Comparison of ENCODE assay signal across 43 mouse cellular contexts in the genomic region with DNA sequence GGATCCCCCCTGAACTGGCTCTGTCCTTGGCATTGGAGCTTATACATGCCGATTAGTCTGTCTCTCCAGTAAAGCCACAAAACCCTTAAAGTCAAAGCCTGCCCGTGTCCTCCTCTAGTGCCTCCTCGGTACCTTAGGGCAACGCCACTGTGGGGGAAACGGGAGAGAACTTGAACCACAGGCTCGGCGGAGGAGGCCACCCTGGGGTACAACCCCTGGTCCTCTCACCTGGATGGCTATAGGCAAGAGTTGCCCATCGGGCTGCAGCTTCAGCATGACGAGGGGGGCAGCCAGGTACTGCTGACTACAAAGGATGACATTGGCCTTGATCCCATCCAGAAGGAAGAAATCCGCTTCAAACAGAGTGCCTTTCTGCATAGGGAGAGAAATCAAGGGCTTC. TPM values are rescaled to one million over a fixed set of nuclear protein-coding genes. Genes with fewer than 3 reads are reported as not detected.
"Had no signal": no experiment of that assay in that cellular context is flagged by ENCODE, and none has a peak within 500 bp of the region (broad histone marks: within the 10 kb centered on the region; RNA-seq: fewer than 3 reads in every experiment).

No protein-coding gene starts in this region.

- H3K36me3 ChIP-seq: heart, embryonic 13.5 days; heart, embryonic 15.5 days; hindbrain, embryonic 10.5 days; hindbrain, embryonic 12.5 days; hindbrain, embryonic 13.5 days; hindbrain, embryonic 15.5 days; intestine, embryonic 15.5 days; kidney, embryonic 15.5 days had no signal

- H3K9ac ChIP-seq: heart, embryonic 13.5 days; heart, embryonic 15.5 days; hindbrain, embryonic 12.5 days; hindbrain, embryonic 13.5 days; hindbrain, embryonic 14.5 days; hindbrain, embryonic 15.5 days; intestine, embryonic 15.5 days; kidney, embryonic 15.5 days had no signal

- H3K9me3 ChIP-seq: heart, embryonic 13.5 days; heart, embryonic 15.5 days; hindbrain, embryonic 10.5 days; hindbrain, embryonic 12.5 days; hindbrain, embryonic 13.5 days; hindbrain, embryonic 15.5 days; intestine, embryonic 15.5 days; kidney, embryonic 15.5 days had no signal

- DNase-seq: heart, postnatal 10 days; heart, postnatal 14 days; heart, postnatal 36 days; heart, postnatal 4 days; kidney, adult 11 months; kidney, adult 18-20 months; kidney, adult 2 months; kidney, adult 8-10 months; kidney, adult 9 months; kidney, postnatal 10 days; kidney, postnatal 14 days; kidney, postnatal 25 days; kidney, postnatal 36 days; kidney, postnatal 4 days; layer of hippocampus, adult 9-11 months; layer of hippocampus, postnatal 36 days had no signal

- H3K27ac ChIP-seq: heart, embryonic 13.5 days; heart, embryonic 15.5 days; hindbrain, embryonic 10.5 days; hindbrain, embryonic 12.5 days; hindbrain, embryonic 13.5 days; hindbrain, embryonic 14.5 days; hindbrain, embryonic 15.5 days; hindbrain, postnatal 0 days; intestine, embryonic 15.5 days; kidney, embryonic 15.5 days; kidney, postnatal 0 days; layer of hippocampus, adult 2 months; left cerebral cortex, adult 2 months had no signal

- H3K4me3 ChIP-seq: heart, embryonic 13.5 days; heart, embryonic 15.5 days; hindbrain, embryonic 10.5 days; hindbrain, embryonic 12.5 days; hindbrain, embryonic 13.5 days; hindbrain, embryonic 15.5 days; intestine, embryonic 15.5 days; kidney, embryonic 15.5 days; layer of hippocampus, adult 2 months; left cerebral cortex, adult 2 months had no signal

- ATAC-seq: hindbrain, embryonic 16.5 days; hindbrain, postnatal 0 days; inflammation-experienced regulatory T-cells, adult 6 months; intestine, embryonic 15.5 days; intestine, embryonic 16.5 days; intestine, postnatal 0 days had no signal

- H3K4me2 ChIP-seq: heart, embryonic 13.5 days; heart, embryonic 15.5 days; hindbrain, embryonic 12.5 days; hindbrain, embryonic 13.5 days; hindbrain, embryonic 14.5 days; hindbrain, embryonic 15.5 days; intestine, embryonic 15.5 days; kidney, embryonic 15.5 days had no signal

RNA-seq across cellular contexts. Expression of gene Alox15, which starts 4.0 kb away (rescaled TPM):
- total RNA-seq: hindbrain, postnatal 0 days; layer of hippocampus, postnatal 10 days; layer of hippocampus, postnatal 14 days; layer of hippocampus, postnatal 25 days; layer of hippocampus, postnatal 36 days; left cerebral cortex, adult 18-20 months; left cerebral cortex, adult 2 months had no signal
- polyA plus RNA-seq: heart, embryonic 14.5 days; hindbrain, embryonic 11.5 days; hindbrain, embryonic 12.5 days; hindbrain, embryonic 15.5 days; hindbrain, embryonic 16.5 days; hindbrain, postnatal 0 days had no signal

RNA-seq across cellular contexts. Expression of gene Alox12e, which starts 25.4 kb away (rescaled TPM):
- total RNA-seq: heart, postnatal 10 days; heart, postnatal 36 days; hematopoietic stem cell, adult 5-6 weeks; hindbrain, postnatal 0 days; layer of hippocampus, adult 18-20 months; layer of hippocampus, adult 2 months; layer of hippocampus, postnatal 10 days; layer of hippocampus, postnatal 14 days; layer of hippocampus, postnatal 25 days; layer of hippocampus, postnatal 36 days had no signal
- polyA plus RNA-seq: heart, embryonic 13.5 days; heart, embryonic 14.5 days; heart, postnatal 0 days; hindbrain, embryonic 10.5 days; hindbrain, embryonic 11.5 days; hindbrain, embryonic 12.5 days; hindbrain, embryonic 13.5 days; hindbrain, embryonic 14.5 days; hindbrain, embryonic 15.5 days; inflammation-experienced regulatory T-cells, adult 6 months; intestine, embryonic 15.5 days; intestine, embryonic 16.5 days; intestine, postnatal 0 days; kidney, adult 2 months; kidney, embryonic 14.5 days; kidney, embryonic 15.5 days had no signal
